26 mouse cellular contexts compared by ENCODE assay signal in genomic region chr17:44783143-44783542, GRCm38 (mm10). TPM values are rescaled to one million over a fixed set of nuclear protein-coding genes. Genes with fewer than 3 reads are reported as not detected.
DNase-seq lines count a peak whose midpoint lies in the region; ATAC-seq lines count a peak whose summit lies in the region.
"Had no signal": no experiment of that assay in that cellular context is flagged by ENCODE, and none has a peak within 500 bp of the region (broad histone marks: within the 10 kb centered on the region; RNA-seq: fewer than 3 reads in every experiment).

No protein-coding gene starts in this region.

- peaks cover 3% of the 10 kb centered on the region for H3K4me1 ChIP-seq in forebrain, embryonic 15.5 days
- H3K4me1 ChIP-seq: neural tube, embryonic 12.5 days had no signal

- H3K4me2 ChIP-seq in forebrain, embryonic 15.5 days (replicated peaks) = no peak overlapping the region
- H3K4me2 ChIP-seq: heart, embryonic 12.5 days; limb, embryonic 12.5 days; liver, embryonic 12.5 days; midbrain, embryonic 11.5 days; neural tube, embryonic 12.5 days had no signal

- intact Hi-C loops in heart, postnatal 10 days (cut with DNase I) = no loop called here

- H3K4me3 ChIP-seq in forebrain, embryonic 15.5 days = no peak overlapping the region
- H3K4me3 ChIP-seq: erythroblast, embryonic 14.5 days; heart, embryonic 12.5 days; limb, embryonic 12.5 days; liver, embryonic 12.5 days; myocyte; neural tube, embryonic 12.5 days had no signal

- H3K27me3 ChIP-seq in forebrain, embryonic 15.5 days = no peaks in the 10 kb centered on the region
- H3K27me3 ChIP-seq: heart, embryonic 12.5 days; limb, embryonic 12.5 days; liver, embryonic 12.5 days; neural tube, embryonic 12.5 days had no signal

- H3K9me3 ChIP-seq in forebrain, embryonic 15.5 days = no peaks in the 10 kb centered on the region
- H3K9me3 ChIP-seq: heart, embryonic 12.5 days; limb, embryonic 12.5 days; liver, embryonic 12.5 days; neural tube, embryonic 12.5 days had no signal

- H3K36me3 ChIP-seq in forebrain, embryonic 15.5 days = no peaks in the 10 kb centered on the region
- H3K36me3 ChIP-seq: heart, embryonic 12.5 days; limb, embryonic 12.5 days; liver, embryonic 12.5 days; neural tube, embryonic 12.5 days had no signal

- H3K9ac ChIP-seq in forebrain, embryonic 15.5 days (replicated peaks) = no peak overlapping the region
- H3K9ac ChIP-seq: heart, embryonic 12.5 days; limb, embryonic 12.5 days; liver, embryonic 12.5 days; liver, postnatal 0 days; neural tube, embryonic 12.5 days had no signal

- DNase-seq in heart, adult 8-10 months (ENCODE audit: low spot score) = peak; percentile 5
- no peak for DNase-seq in heart, postnatal 10 days
- peak; percentile 4 for DNase-seq in A20 (ENCODE audit: low read depth, low spot score)
- no peak for DNase-seq in kidney, adult 18-20 months
- DNase-seq in embryo, embryonic 10 days (ENCODE audit: low spot score) = no peak
- DNase-seq: adrenal gland, adult 8-10 months; cerebellum, adult 11 months; cerebellum, adult 9-11 months; gastrocnemius, postnatal 14 days; kidney, adult 8-10 months; layer of hippocampus, adult 9-11 months; liver, postnatal 0 days had no signal

- WGBS in forebrain, embryonic 15.5 days = 79% methylated on average over 2 of the region's 2 CpGs

- peak; percentile 90 for ATAC-seq in common myeloid progenitor, adult 5-6 weeks (replicated peaks; ENCODE audit: low read depth, poor library complexity, severe bottlenecking)
- ATAC-seq in megakaryocyte progenitor cell, adult 5-6 weeks (replicated peaks; ENCODE audit: poor library complexity) = peak; percentile 94
- no peak for ATAC-seq in forebrain, embryonic 15.5 days (replicated peaks)
- ATAC-seq: CD4-positive, CD25-positive, alpha-beta regulatory T cell, adult 4 months; hindbrain, embryonic 16.5 days; liver, embryonic 12.5 days; liver, postnatal 0 days; midbrain, embryonic 16.5 days had no signal

- H3K27ac ChIP-seq in forebrain, embryonic 15.5 days (replicated peaks) = no peak overlapping the region
- H3K27ac ChIP-seq: kidney, postnatal 0 days; limb, embryonic 12.5 days; liver, embryonic 12.5 days; neural tube, embryonic 12.5 days had no signal

RNA-seq across cellular contexts. Expression of gene Supt3, which starts 6.2 kb away (rescaled TPM):
- total RNA-seq in heart, adult 8-10 months (2022) = 10 to 100 TPM; 15.4 to 18.3 (median 17.4) TPM
- 10 to 100 TPM; 15.2 to 15.4 TPM for total RNA-seq in heart, postnatal 10 days (2021)
- 15.7 and 18.0 TPM in 2 replicates for total RNA-seq in common myeloid progenitor, adult 5-6 weeks (2017)
- total RNA-seq in megakaryocyte progenitor cell, adult 5-6 weeks (2015) = 26.2 and 37.9 TPM in 2 replicates
- 13.6 and 16.2 TPM in 2 replicates for total RNA-seq in megakaryocyte progenitor cell, adult 5-6 weeks (2017)
- polyA plus RNA-seq in forebrain, embryonic 15.5 days (2015; fragmentation: Nextera tagmentation; extraction: Ambion mirVana) = 17.8 and 19.7 TPM in 2 replicates

RNA-seq across cellular contexts. Expression of gene Runx2, which starts 31.5 kb away (rescaled TPM):
- total RNA-seq in heart, adult 8-10 months (2022) = 1 to 10 TPM in 1 of 4 experiments, under 1 TPM in 3; 0.12 to 1.2 (median 0.51) TPM
- under 1 TPM; 0.24 to 0.32 TPM for total RNA-seq in heart, postnatal 10 days (2021)
- 13.9 and 27.3 TPM in 2 replicates for total RNA-seq in common myeloid progenitor, adult 5-6 weeks (2017)
- total RNA-seq in megakaryocyte progenitor cell, adult 5-6 weeks (2015) = 52.4 and 54.9 TPM in 2 replicates
- 7.8 and 10.7 TPM in 2 replicates for total RNA-seq in megakaryocyte progenitor cell, adult 5-6 weeks (2017)
- polyA plus RNA-seq in forebrain, embryonic 15.5 days (2015; fragmentation: Nextera tagmentation; extraction: Ambion mirVana) = 0.29 and 0.31 TPM in 2 replicates

Comparison
In these comparisons a context has a peak if more than half of its experiments do, and no peak if none do; other contexts are left out.
1. DNase-seq: peak in heart, adult 8-10 months (single experiment) and A20 (single experiment); none in heart, postnatal 10 days (0 of 2), kidney, adult 18-20 months (single experiment) and embryo, embryonic 10 days (single experiment).